ENCODE assay signal across 8 mouse cellular contexts in genomic region chr2:71673087-71673920, GRCm38 (mm10).
DNase-seq lines count a peak whose midpoint lies in the region; ATAC-seq lines count a peak whose summit lies in the region.

No protein-coding gene starts in this region.

- no peaks in the 10 kb centered on the region for H3K36me3 ChIP-seq in intestine, embryonic 16.5 days (ENCODE audit: control insufficient read depth, insufficient read depth, low read length)
- no peaks in the 10 kb centered on the region for H3K36me3 ChIP-seq in liver, embryonic 16.5 days (ENCODE audit: control insufficient read depth, insufficient read depth)

- H3K4me1 ChIP-seq in intestine, embryonic 16.5 days (ENCODE audit: control insufficient read depth, insufficient read depth, low read length), result peaks cover 3% of the 10 kb centered on the region; the same call in 1 of the 2 replicates
- H3K4me1 ChIP-seq in liver, embryonic 16.5 days (ENCODE audit: control insufficient read depth, low read depth, low read length), result no peaks in the 10 kb centered on the region

- H3K27me3 ChIP-seq in intestine, embryonic 16.5 days (replicated peaks; ENCODE audit: control insufficient read depth, insufficient read depth, low read length), result no peaks in the 10 kb centered on the region
- no peaks in the 10 kb centered on the region for H3K27me3 ChIP-seq in liver, embryonic 16.5 days (ENCODE audit: control insufficient read depth, insufficient read depth, low read depth, low read length)

- WGBS in intestine, embryonic 16.5 days, result 61% methylated on average over 18 of the region's 18 CpGs
- 65% methylated on average over 18 of the region's 18 CpGs for WGBS in liver, embryonic 16.5 days (ENCODE audit: insufficient replicate concordance)

- no peak overlapping the region for H3K4me3 ChIP-seq in intestine, embryonic 16.5 days (ENCODE audit: low read length)
- no peak overlapping the region for H3K4me3 ChIP-seq in liver, embryonic 16.5 days (ENCODE audit: low read depth, low read length)

- peak overlapping the region; percentile 55 for H3K27ac ChIP-seq in intestine, embryonic 16.5 days (ENCODE audit: low read length)
- H3K27ac ChIP-seq in liver, embryonic 16.5 days (ENCODE audit: low read length), result no peak overlapping the region

- DNase-seq in embryo, embryonic 10.5 days (ENCODE audit: low spot score), result peak; percentile 54
- peak; percentile 31 for DNase-seq in gastrocnemius, postnatal 10 days
- DNase-seq in right cerebral cortex, adult 18-20 months, result no peak
- DNase-seq in urinary bladder, postnatal 10 days (ENCODE audit: low spot score), result no peak
- DNase-seq in thymus, postnatal 36 days, result no peak
- DNase-seq in cerebellum, adult 9-11 months, result no peak

- no peak overlapping the region for H3K4me2 ChIP-seq in intestine, embryonic 16.5 days (ENCODE audit: low read depth, low read length)
- no peak overlapping the region for H3K4me2 ChIP-seq in liver, embryonic 16.5 days (ENCODE audit: low read depth, low read length)

- H3K9me3 ChIP-seq in intestine, embryonic 16.5 days (ENCODE audit: control insufficient read depth, low read length), result no peaks in the 10 kb centered on the region
- H3K9me3 ChIP-seq in liver, embryonic 16.5 days (replicated peaks; ENCODE audit: control insufficient read depth, low read length), result no peaks in the 10 kb centered on the region

- H3K9ac ChIP-seq in intestine, embryonic 16.5 days (ENCODE audit: low read depth, low read length), result peak overlapping the region; percentile 5; the same call in 1 of the 2 replicates
- no peak overlapping the region for H3K9ac ChIP-seq in liver, embryonic 16.5 days (ENCODE audit: low read depth, low read length)

- ATAC-seq in intestine, embryonic 16.5 days, result peak; percentile 71
- peak; percentile 61 for ATAC-seq in liver, embryonic 16.5 days (ENCODE audit: low read depth)

Comparison
In these comparisons a context has a peak if more than half of its experiments do, and no peak if none do; other contexts are left out.
1. DNase-seq: peak in embryo, embryonic 10.5 days (single experiment) and gastrocnemius, postnatal 10 days (single experiment); none in right cerebral cortex, adult 18-20 months (single experiment), urinary bladder, postnatal 10 days (single experiment), thymus, postnatal 36 days (0 of 2) and cerebellum, adult 9-11 months (single experiment).